Mouse (Mus musculus) small intestine, adult 2 months (tissue): ENCODE results near the gene Fbxl14.

Experiments
- CTCF ChIP-seq: fragments of 200-500 bp; IDR thresholded peaks from 2 replicates; pipeline ENCODE4 v1.5.1; 2012; ENCODE audit warnings: low read depth, mild to moderate bottlenecking, control low read depth, inconsistent platforms, low read length, moderate library complexity, mixed read lengths; ENCODE audit not compliant: insufficient replicate concordance, insufficient read length; ENCODE audit errors: extremely low read depth
- POLR2A ChIP-seq: fragments of 200-500 bp; IDR thresholded peaks from 2 replicates; pipeline ENCODE4 v1.6.1; 2012; ENCODE audit warnings: low read depth, mild to moderate bottlenecking, control low read depth, inconsistent platforms, low read length, moderate library complexity

DNA sequence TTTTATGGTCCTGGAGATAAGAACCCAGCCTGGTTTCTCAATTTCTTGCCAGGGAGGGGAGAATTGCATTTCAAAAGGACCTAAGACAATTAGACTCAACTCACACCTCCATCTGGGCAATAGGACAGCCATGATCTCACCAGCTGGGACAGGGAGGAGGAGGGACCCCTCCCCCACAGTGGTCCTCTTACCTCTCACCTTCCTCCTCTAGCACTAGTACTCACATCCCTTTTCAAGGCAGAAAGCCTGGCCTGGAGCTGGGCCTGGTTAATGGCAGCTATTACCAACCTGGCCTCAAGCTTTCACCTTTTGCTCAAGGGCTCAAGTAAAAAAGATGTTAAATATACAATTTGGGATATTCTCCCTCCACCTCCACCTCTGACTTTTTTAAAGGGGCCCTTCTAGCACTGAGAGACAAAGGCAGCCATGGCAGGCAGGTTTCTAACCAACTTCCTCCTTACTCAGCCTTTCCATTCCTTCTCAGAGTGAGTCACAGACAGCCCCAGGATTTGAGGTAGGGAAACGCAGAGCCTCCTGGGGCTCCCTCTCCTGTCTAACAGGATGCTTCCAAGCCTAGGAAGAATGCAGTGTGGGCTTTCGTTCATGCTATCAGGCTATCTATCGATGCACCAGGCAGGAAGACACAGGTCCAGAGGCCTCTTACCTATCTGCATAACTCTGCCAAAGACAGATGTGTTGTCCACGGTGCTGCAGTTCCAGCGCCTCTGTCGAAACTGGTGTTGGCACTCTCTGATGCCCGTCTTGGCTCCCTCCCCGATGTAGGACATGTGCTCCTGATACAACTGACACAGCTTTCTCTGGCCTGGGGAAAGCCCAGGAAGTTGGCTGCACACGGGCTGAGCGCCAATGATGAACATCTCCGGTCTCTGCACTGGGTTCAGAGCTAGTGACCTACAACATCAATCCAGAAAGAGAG is 33.5 kb upstream of the Fbxl14 start:
- TF ChIP-seq CTCF: no peak
- no peak for TF ChIP-seq POLR2A
